Mouse (Mus musculus) CH12.LX (cell line): ENCODE measurements at regions not wholly inside any gene's neighbourhood (a gene's known extent, or its start where the extent isn't known, plus 50 kb on each side); places are given as distances from the start of the nearest gene placed in this dataset.

Source experiments
- DNase-seq: peaks from one replicate; pipeline ENCODE4 v3.0.0-alpha.2; 2013; ENCODE audit errors: extremely low read depth
- H3K27ac ChIP-seq: 2 replicates; pipeline ENCODE4 v1.5.1; 2012; ENCODE audit warnings: low read depth, mild to moderate bottlenecking, control low read depth, moderate library complexity; ENCODE audit not compliant: insufficient read depth
- H3K27me3 ChIP-seq: replicated peaks from 2 replicates; pipeline ENCODE3; 2012; ENCODE audit warnings: inconsistent platforms
- H3K36me3 ChIP-seq, 2 experiments: replicated peaks in 1 of 2; 2 replicates each; pipeline versions ENCODE3 to v1.6.1; 2012; ENCODE audit warnings: inconsistent platforms in 1 of 2, low read length in 1 of 2, mild to moderate bottlenecking in 1 of 2, mixed read lengths in 1 of 2, moderate library complexity in 1 of 2; ENCODE audit not compliant: control insufficient read depth in 1 of 2, insufficient read depth in 1 of 2
- H3K4me1 ChIP-seq, 2 experiments: 2 replicates each; pipeline ENCODE4 v1.6.1; 2012; ENCODE audit warnings: inconsistent platforms in 1 of 2, moderate library complexity in 1 of 2; ENCODE audit not compliant: insufficient read depth in 2 of 2, control insufficient read depth in 1 of 2
- H3K4me2 ChIP-seq: 2 replicates; pipeline ENCODE4 v1.6.1; 2012; ENCODE audit warnings: low read depth, mild to moderate bottlenecking, control low read depth; ENCODE audit not compliant: poor library complexity, insufficient read depth, severe bottlenecking
- H3K4me3 ChIP-seq, 3 experiments: fragments of 150-350 bp in 1 of 3; sonication (generic) in 1 of 3; replicated peaks in 1 of 3; 2 replicates each; pipeline versions ENCODE3 to v1.5.1; 2011 to 2012; ENCODE audit warnings: low read depth in 2 of 3, low read length in 2 of 3, mild to moderate bottlenecking in 2 of 3, moderate library complexity in 2 of 3, control low read depth in 1 of 3, improper control_type of control experiment in 1 of 3, inconsistent platforms in 1 of 3, mixed read lengths in 1 of 3; ENCODE audit not compliant: poor library complexity in 1 of 3
- H3K79me2 ChIP-seq: replicated peaks from 2 replicates; pipeline ENCODE4 v1.6.1; 2012; ENCODE audit warnings: mild to moderate bottlenecking, moderate library complexity; ENCODE audit not compliant: control insufficient read depth, poor library complexity, insufficient read depth, severe bottlenecking; ENCODE audit errors: extremely low read depth
- H3K9ac ChIP-seq: 2 replicates; pipeline ENCODE4 v1.6.1; 2012; ENCODE audit warnings: low read depth, mild to moderate bottlenecking, control low read depth, moderate library complexity; ENCODE audit not compliant: insufficient read depth
- H3K9me3 ChIP-seq: replicated peaks from 2 replicates; pipeline ENCODE3; 2012; ENCODE audit warnings: low read length, inconsistent platforms, mixed read lengths
- CHD1 ChIP-seq: IDR thresholded peaks from 2 replicates; pipeline ENCODE4 v1.6.1; 2012; ENCODE audit warnings: low read depth, low read length, improper control_type of control experiment, inconsistent platforms
- CTCF ChIP-seq, 2 experiments: IDR thresholded peaks in 1 of 2; conservative IDR thresholded peaks in 1 of 2; 2 replicates each; pipeline ENCODE4 v1.5.1; 2011 to 2012; ENCODE audit warnings: low read depth in 2 of 2, low read length in 2 of 2, improper control_type of control experiment in 1 of 2, inconsistent platforms in 1 of 2, mild to moderate bottlenecking in 1 of 2, moderate library complexity in 1 of 2
- EP300 ChIP-seq: IDR thresholded peaks from 2 replicates; pipeline ENCODE4 v1.6.1; 2011; ENCODE audit warnings: low read length, improper control_type of control experiment
- ETS1 ChIP-seq: conservative IDR thresholded peaks from 2 replicates; pipeline ENCODE4 v1.6.1; 2012; ENCODE audit warnings: low read depth, mild to moderate bottlenecking, inconsistent platforms, low read length, improper control_type of control experiment, moderate library complexity
- GABPA ChIP-seq: IDR thresholded peaks from 2 replicates; pipeline ENCODE4 v1.6.1; 2012; ENCODE audit warnings: low read depth, low read length, improper control_type of control experiment, inconsistent platforms; ENCODE audit not compliant: insufficient replicate concordance
- IRF4 ChIP-seq: IDR thresholded peaks from 2 replicates; pipeline ENCODE4 v1.6.1; 2014; ENCODE audit warnings: low read depth, mild to moderate bottlenecking, inconsistent platforms, low read length, improper control_type of control experiment
- JUN ChIP-seq: IDR thresholded peaks from 2 replicates; pipeline ENCODE4 v1.6.1; 2011; ENCODE audit warnings: low read depth, mild to moderate bottlenecking, low read length, improper control_type of control experiment, moderate library complexity; ENCODE audit not compliant: insufficient read depth
- JUND ChIP-seq: conservative IDR thresholded peaks from 2 replicates; pipeline ENCODE4 v1.6.1; 2011; ENCODE audit warnings: low read depth, low read length, improper control_type of control experiment
- KAT2A ChIP-seq: IDR thresholded peaks from 2 replicates; pipeline ENCODE4 v1.6.1; 2012; ENCODE audit warnings: low read length, improper control_type of control experiment, inconsistent platforms; ENCODE audit not compliant: insufficient replicate concordance
- MAFK ChIP-seq: IDR thresholded peaks from 2 replicates; pipeline ENCODE4 v1.6.1; 2011; ENCODE audit warnings: low read length, improper control_type of control experiment; ENCODE audit not compliant: insufficient replicate concordance
- MAX ChIP-seq: IDR thresholded peaks from 2 replicates; pipeline ENCODE4 v1.6.1; 2011; ENCODE audit warnings: low read length, improper control_type of control experiment
- MXI1 ChIP-seq: IDR thresholded peaks from 2 replicates; pipeline ENCODE4 v1.6.1; 2011; ENCODE audit warnings: mild to moderate bottlenecking, low read depth, low read length, improper control_type of control experiment
- MYC ChIP-seq: IDR thresholded peaks from 2 replicates; pipeline ENCODE4 v1.6.1; 2011; ENCODE audit warnings: low read depth, mild to moderate bottlenecking, improper control_type of control experiment, low read length
- NRF1 ChIP-seq: IDR thresholded peaks from 2 replicates; pipeline ENCODE4 v1.6.1; 2014; ENCODE audit warnings: low read depth, mild to moderate bottlenecking, inconsistent platforms, low read length, improper control_type of control experiment, moderate library complexity
- PAX5 ChIP-seq: IDR thresholded peaks from 2 replicates; pipeline ENCODE4 v1.6.1; 2012; ENCODE audit warnings: low read length, inconsistent platforms, mixed read lengths
- POLR2AphosphoS2 ChIP-seq: IDR thresholded peaks from 2 replicates; pipeline ENCODE4 v1.6.1; 2011; ENCODE audit warnings: low read depth, low read length, improper control_type of control experiment
- RAD21 ChIP-seq: IDR thresholded peaks from 2 replicates; pipeline ENCODE4 v1.6.1; 2011; ENCODE audit warnings: low read depth, mild to moderate bottlenecking, low read length, improper control_type of control experiment, moderate library complexity
- RCOR1 ChIP-seq: conservative IDR thresholded peaks from 2 replicates; pipeline ENCODE4 v1.6.1; 2012; ENCODE audit warnings: low read depth, mild to moderate bottlenecking, inconsistent platforms, low read length, improper control_type of control experiment
- TCF12 ChIP-seq: IDR thresholded peaks from 2 replicates; pipeline ENCODE4 v1.6.1; 2014; ENCODE audit warnings: low read depth, mild to moderate bottlenecking, inconsistent platforms, low read length, improper control_type of control experiment
- UBTF ChIP-seq: IDR thresholded peaks from 2 replicates; pipeline ENCODE4 v1.6.1; 2012; ENCODE audit warnings: low read depth, mild to moderate bottlenecking, inconsistent platforms, low read length, improper control_type of control experiment, moderate library complexity
- USF2 ChIP-seq: conservative IDR thresholded peaks from 2 replicates; pipeline ENCODE4 v1.6.1; 2011; ENCODE audit warnings: low read depth, low read length, improper control_type of control experiment
- ZC3H11A ChIP-seq: IDR thresholded peaks from 2 replicates; pipeline ENCODE4 v1.6.1; 2012; ENCODE audit warnings: low read depth, mild to moderate bottlenecking, inconsistent platforms, low read length, improper control_type of control experiment
- ZKSCAN1 ChIP-seq: IDR thresholded peaks from 2 replicates; pipeline ENCODE4 v1.6.1; 2012; ENCODE audit warnings: low read depth, inconsistent platforms, low read length, improper control_type of control experiment, borderline replicate concordance
- dilution Hi-C: fragments of 300-500 bp; cut with MboI; formaldehyde crosslinking; loops from 2 replicates; pipeline ENCODE4 v1.14.3; 2020; ENCODE audit warnings: low sequenced_read_pairs; ENCODE audit not compliant: extremely low pct_unique_long_range_greater_than_20kb, extremely low pct_ligation_motif_present
- in situ Hi-C: fragments of 300-500 bp; cut with MboI; formaldehyde crosslinking; loops from 3 replicates; pipeline ENCODE4 v1.14.3; 2019; ENCODE audit warnings: low sequenced_read_pairs, low pct_ligation_motif_present, low pct_unique_long_range_greater_than_20kb, mixed read lengths

- no peak overlapping the region for H3K4me3 ChIP-seq
- H3K36me3 ChIP-seq, result no peaks in the 10 kb centered on the region
- H3K4me2 ChIP-seq, result no peak overlapping the region
- H3K4me1 ChIP-seq, result peaks cover 0 to 5% of the 10 kb centered on the region in 2 experiments; a peak in 2 of 4 replicates
- in situ Hi-C loops, result no loop called here
- peak; percentile 42 for DNase-seq
- TF ChIP-seq CHD1 (no peak), ZC3H11A (no peak), MAFK (no peak), MXI1 (no peak), GABPA (no peak), IRF4 (0 out of 2 replicates have a peak, but pooled peaks have one; percentile 26), PAX5 (no peak), JUND (0 out of 2 replicates have a peak, but pooled peaks have one; percentile 7), MAX (no peak), TCF12 (no peak), EP300 (peak; percentile 39; the same call in 1 of the 2 replicates)
- H3K9me3 ChIP-seq, result no peaks in the 10 kb centered on the region
- dilution Hi-C loops, result no loop called here
- H3K27me3 ChIP-seq, result no peaks in the 10 kb centered on the region
- no peak overlapping the region for H3K27ac ChIP-seq
- no peaks in the 10 kb centered on the region for H3K79me2 ChIP-seq
- H3K9ac ChIP-seq, result no peak overlapping the region
Observed at GRCm38 (mm10) chr13:75598186-75598585, 108.4 kb upstream of the Ell2 start.

DNA sequence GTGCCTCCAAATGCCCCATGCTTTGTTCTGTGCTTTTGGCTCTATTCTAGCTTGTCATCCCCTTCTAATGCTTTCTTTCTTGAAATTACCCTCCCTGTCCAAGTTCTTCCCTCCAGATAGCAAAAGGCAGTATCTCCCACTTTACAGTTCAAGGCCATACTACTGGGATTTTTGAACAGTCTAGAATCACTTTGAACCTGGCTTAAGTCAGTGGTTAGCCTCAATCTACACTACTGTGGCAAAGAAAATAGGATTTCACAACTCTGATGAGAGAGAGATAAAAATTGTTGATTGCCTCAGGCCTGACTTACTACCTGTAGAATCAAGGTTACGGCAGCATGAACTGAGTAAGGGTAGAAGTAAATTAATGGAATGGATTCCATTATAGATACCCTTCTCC is 107.9 kb upstream of the Ell2 start:
- TF ChIP-seq CHD1, result no peak
- TF ChIP-seq MYC, result no peak
- no peak for TF ChIP-seq POLR2AphosphoS2
- TF ChIP-seq RCOR1, result no peak
- TF ChIP-seq MAFK, result no peak
- no peak for TF ChIP-seq JUN
- TF ChIP-seq RAD21, result no peak
- TF ChIP-seq NRF1, result no peak
- no peak for TF ChIP-seq KAT2A
- TF ChIP-seq PAX5, result no peak
- no peak for TF ChIP-seq ZKSCAN1
- TF ChIP-seq USF2, result no peak
- TF ChIP-seq ETS1, result no peak
- TF ChIP-seq EP300, result no peak
- no peak for TF ChIP-seq CTCF (conservative IDR thresholded peaks at IDR 0.05 in 1 of 2, IDR thresholded peaks at IDR 0.05 in 1 of 2; ENCODE audit: low read depth in 2 of 2, low read length in 2 of 2)
- no peak for TF ChIP-seq UBTF
- no peak for TF ChIP-seq MXI1
- Histone ChIP-seq H3K36me3 (no peaks in the 10 kb centered on the region), H3K27me3 (no peaks in the 10 kb centered on the region), H3K4me2 (no peak overlapping the region), H3K4me1 (peaks cover 0 to 5% of the 10 kb centered on the region in 2 experiments; a peak in 2 of 4 replicates), H3K79me2 (no peaks in the 10 kb centered on the region), H3K4me3 (no peak overlapping the region), H3K9ac (no peak overlapping the region), H3K27ac (no peak overlapping the region), H3K9me3 (no peaks in the 10 kb centered on the region)
- DNase-seq, result no peak
- in situ Hi-C loops, result no loop called here
- dilution Hi-C loops, result no loop called here
